Mouse (Mus musculus) adrenal gland, postnatal 0 days (tissue): ENCODE data around the gene Hist4h4. TPM values are rescaled to one million over a fixed set of nuclear protein-coding genes. Genes with fewer than 3 reads are reported as not detected.

Source experiments
- microRNA-seq: library from miRNA; unstranded; fragments of <30 nt; microRNA quantifications from one replicate; pipeline ENCODE4, GENCODE M21; 2016; ENCODE audit warnings: borderline replicate concordance; ENCODE audit not compliant: insufficient number of aligned reads
- polyA plus RNA-seq: library from polyadenylated mRNA; unstranded; fragments of >200 nt; fragmentation: Nextera tagmentation; extraction: Ambion mirVana; gene quantifications from 2 replicates; pipeline ENCODE4 v1.2.1, GENCODE M21; 2015

Gene Hist4h4
- 0.44 and 0.66 TPM in 2 replicates for polyA plus RNA-seq

DNA sequence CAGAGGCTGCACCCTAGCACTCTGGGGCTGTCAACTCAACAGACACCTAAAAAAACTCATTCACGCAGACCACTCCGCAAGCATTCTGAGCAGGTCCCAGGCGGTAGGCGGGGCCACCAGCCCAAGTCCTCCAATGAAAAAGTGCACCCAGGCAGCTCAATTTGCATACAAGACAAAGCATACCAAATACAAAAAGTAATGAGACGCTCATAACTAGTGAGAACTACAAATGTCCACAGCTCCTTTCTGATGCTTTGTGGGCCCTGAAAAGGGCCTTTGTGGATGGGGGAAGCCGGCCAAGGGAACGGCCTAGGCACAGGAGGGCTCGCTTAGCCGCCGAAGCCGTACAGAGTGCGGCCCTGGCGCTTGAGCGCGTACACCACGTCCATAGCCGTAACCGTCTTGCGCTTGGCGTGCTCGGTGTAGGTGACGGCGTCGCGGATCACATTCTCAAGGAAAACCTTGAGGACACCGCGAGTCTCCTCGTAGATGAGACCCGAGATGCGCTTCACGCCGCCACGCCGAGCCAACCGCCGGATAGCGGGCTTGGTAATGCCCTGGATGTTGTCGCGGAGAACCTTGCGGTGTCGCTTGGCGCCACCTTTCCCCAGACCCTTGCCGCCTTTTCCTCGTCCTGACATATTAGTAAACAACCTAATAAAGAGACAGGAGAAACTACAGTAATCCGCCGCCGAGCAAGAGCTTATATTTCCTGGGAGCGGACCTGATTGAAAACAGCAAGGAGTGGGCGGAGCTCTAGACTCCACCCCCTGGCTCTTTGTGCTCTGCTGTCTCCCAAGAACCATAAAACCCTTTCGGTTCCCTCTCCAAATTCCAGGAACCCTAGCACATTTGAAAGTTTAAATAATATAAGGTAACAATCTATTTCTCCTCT, at the start of gene Hist4h4:
Hist4h4 (minus strand) TSS at position 677 of the 895 bp plus-strand sequence.

DNA sequence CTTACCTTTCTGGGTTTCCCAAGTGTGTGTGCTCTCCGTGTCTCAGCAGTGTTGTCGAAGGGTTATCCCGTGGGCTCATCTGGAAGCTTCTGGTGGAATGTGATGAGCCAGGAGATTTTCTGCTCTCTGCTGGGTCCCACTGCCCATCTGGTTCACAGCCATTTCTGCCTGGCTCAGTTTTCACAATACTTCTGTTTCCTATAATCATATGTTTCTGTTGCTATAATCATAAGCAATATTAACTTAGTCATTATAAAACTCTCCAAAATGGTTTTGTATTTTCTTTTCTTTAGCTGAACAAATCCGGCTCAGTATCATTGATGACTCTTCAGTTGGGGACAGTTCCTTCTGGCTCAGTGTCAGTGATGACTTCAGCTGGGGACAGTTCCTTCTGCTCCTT, 31.1 kb upstream of the Hist4h4 start, which contains the start of gene Smco3:
Smco3 (minus strand) TSS at position 101 of the 400 bp plus-strand sequence.

DNA sequence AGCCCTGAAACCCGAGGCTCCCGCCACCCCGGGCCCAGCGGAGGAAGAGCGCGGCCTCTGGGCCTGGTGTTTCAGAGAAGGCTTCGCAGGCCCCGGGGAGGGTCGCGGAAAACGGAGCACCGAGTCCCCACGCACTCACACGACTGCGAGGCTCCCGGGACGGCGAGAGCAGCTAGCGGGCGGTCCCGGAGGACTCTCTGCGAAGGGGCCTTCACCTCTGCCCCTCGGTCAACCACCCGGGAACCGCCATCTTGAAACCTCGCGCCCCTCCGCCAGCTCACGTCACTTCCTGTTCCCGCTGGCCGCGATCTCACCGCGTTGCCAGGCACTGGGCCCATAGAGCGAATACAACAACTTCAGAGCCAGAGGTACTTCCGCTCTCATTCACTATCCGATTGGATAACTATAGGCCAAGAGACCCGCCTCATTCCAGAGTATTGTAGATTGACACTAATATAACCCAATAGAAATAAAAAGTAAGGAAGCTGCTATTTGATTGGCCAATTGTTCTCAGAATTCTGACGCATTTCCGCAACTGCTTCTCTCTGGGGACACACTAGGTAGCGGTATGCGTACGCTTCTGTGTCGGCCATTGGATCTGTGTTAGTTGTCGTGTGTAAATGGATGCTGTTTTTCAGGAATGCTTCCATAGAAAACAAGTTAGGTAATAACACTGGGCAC, 23.8 kb upstream of the Hist4h4 start, which contains the start of gene Wbp11:
Wbp11 (minus strand) TSS at position 353 of the 681 bp plus-strand sequence.

GRCm38 (mm10) chr6:136827516-136827880, 23.3 kb upstream of the Hist4h4 start, which contains the start of gene BC049715:
Gene BC049715 (plus strand): TSS chr6:136827626.

GRCm38 (mm10) chr6:136808014-136808417, 3.8 kb upstream of the Hist4h4 start, which contains the start of gene H2afj:
Gene H2afj (plus strand): TSS chr6:136808244.

GRCm38 (mm10) chr6:136781377-136781986, 22.7 kb downstream of the Hist4h4 start, which contains the start of gene Gucy2c:
Gene Gucy2c (minus strand): TSS chr6:136781765.

Small RNAs within 50 kb of the gene (microRNA-seq; reads per million reads assigned to microRNA genes)
- not detected for gene Gm44364

Other genes with a start within 250 kb of the Hist4h4 start
- 7.8 and 25.1 TPM in 2 replicates for gene Plbd1, start 142.5 kb downstream of the Hist4h4 start, polyA plus RNA-seq
- gene Gucy2c, start 22.6 kb downstream of the Hist4h4 start, polyA plus RNA-seq: 0.06 and 0.08 TPM in 2 replicates
- 353 and 420 TPM in 2 replicates for gene H2afj, start 3.8 kb upstream of the Hist4h4 start, polyA plus RNA-seq
- gene BC049715, start 23.2 kb upstream of the Hist4h4 start, polyA plus RNA-seq: 1.2 and 1.5 TPM in 2 replicates
- 46.0 and 59.2 TPM in 2 replicates for gene Wbp11, start 23.8 kb upstream of the Hist4h4 start, polyA plus RNA-seq
- 1.6 and 5.3 TPM in 2 replicates for gene Smco3, start 31.0 kb upstream of the Hist4h4 start, polyA plus RNA-seq
- gene Art4, start 53.3 kb upstream of the Hist4h4 start, polyA plus RNA-seq: 8.2 and 12.0 TPM in 2 replicates
- gene Mgp, start 71.4 kb upstream of the Hist4h4 start, polyA plus RNA-seq: 449 and 981 TPM in 2 replicates
- 0.18 and 0.61 TPM in 2 replicates for gene Erp27, start 117.8 kb upstream of the Hist4h4 start, polyA plus RNA-seq
- gene Pde6h, start 119.4 kb upstream of the Hist4h4 start, polyA plus RNA-seq: 1.3 and 1.7 TPM in 2 replicates
- 88.0 and 130 TPM in 2 replicates for gene Arhgdib, start 137.5 kb upstream of the Hist4h4 start, polyA plus RNA-seq